Mouse (Mus musculus): ENCODE results near the gene Iffo2. TPM values are rescaled to one million over a fixed set of nuclear protein-coding genes. Genes with fewer than 3 reads are reported as not detected.

The Iffo2 gene
- total and polyA plus RNA-seq, 3 experiments, result 0.38 to 3.0 (median 0.60) TPM

DNA sequence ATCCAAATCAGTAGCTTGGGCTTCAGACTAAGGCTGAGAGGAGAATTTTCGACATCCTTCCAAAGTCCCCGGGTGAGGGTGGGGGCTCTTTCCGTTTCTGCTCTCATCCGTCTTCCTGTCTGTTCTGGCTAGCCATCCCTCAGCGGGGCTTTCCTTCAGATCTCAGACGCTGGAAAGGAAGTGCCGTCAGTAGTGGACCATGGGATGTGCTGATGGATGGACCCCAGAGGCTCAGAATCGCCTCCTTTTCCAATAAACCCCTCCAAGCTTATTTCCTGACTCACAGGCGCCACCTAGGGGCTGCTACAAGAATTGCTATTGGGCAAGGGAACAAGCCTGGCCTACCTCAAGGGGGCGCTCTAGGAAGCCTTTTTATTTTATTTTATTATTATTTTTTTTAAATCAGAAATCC is 81.2 kb downstream of the Iffo2 start:
- peaks cover 6% of the 10 kb centered on the region for H3K27me3 ChIP-seq (replicated peaks)
- H3K4me2 ChIP-seq (ENCODE audit: insufficient read depth, low read depth, poor library complexity, severe bottlenecking), result peak overlapping the region; percentile 51
- no peak overlapping the region for H3K27ac ChIP-seq (ENCODE audit: insufficient read depth, low read depth)
- in situ Hi-C loops (cut with MboI; ENCODE audit: low pct_ligation_motif_present, low pct_unique_long_range_greater_than_20kb, low sequenced_read_pairs), result loop anchor here (5.0 kb wide), 1 partner anchor 34 kb away; no protein-coding TSS in a partner anchor
- H3K9me3 ChIP-seq (replicated peaks; ENCODE audit: low read length), result peaks cover 18% of the 10 kb centered on the region
- peak; percentile 63 for DNase-seq (ENCODE audit: extremely low read depth)
- no peak overlapping the region for H3K9ac ChIP-seq (ENCODE audit: insufficient read depth, low read depth)
- no peaks in the 10 kb centered on the region for H3K36me3 ChIP-seq (replicated peaks in 1 of 2; ENCODE audit: control insufficient read depth in 1 of 2, insufficient read depth in 1 of 2, low read length in 1 of 2)
- no peaks in the 10 kb centered on the region for H3K79me2 ChIP-seq (replicated peaks; ENCODE audit: control insufficient read depth, extremely low read depth, insufficient read depth, poor library complexity, severe bottlenecking)
- H3K4me3 ChIP-seq (replicated peaks in 1 of 3; ENCODE audit: low read depth in 2 of 3, low read length in 2 of 3, poor library complexity in 1 of 3), result no peak overlapping the region
- H3K4me1 ChIP-seq (ENCODE audit: control insufficient read depth in 1 of 2, insufficient read depth in 2 of 2), result peaks cover 2 to 5% of the 10 kb centered on the region in 2 experiments; a peak in 1 of 4 replicates
- dilution Hi-C loops (cut with MboI; ENCODE audit: extremely low pct_ligation_motif_present, extremely low pct_unique_long_range_greater_than_20kb, low sequenced_read_pairs), result no loop called here
- TF ChIP-seq MAZ (IDR thresholded peaks at IDR 0.05; ENCODE audit: low read depth, low read length), result peak; percentile 60; the same call in 1 of the 2 replicates
- no peak for TF ChIP-seq MAFK (IDR thresholded peaks at IDR 0.05; ENCODE audit: insufficient replicate concordance, low read length)
- no peak for TF ChIP-seq POLR2AphosphoS2 (IDR thresholded peaks at IDR 0.05; ENCODE audit: low read depth, low read length)
- TF ChIP-seq UBTF (IDR thresholded peaks at IDR 0.05; ENCODE audit: low read depth, low read length), result no peak
- no peak for TF ChIP-seq RCOR1 (conservative IDR thresholded peaks at IDR 0.05; ENCODE audit: low read depth, low read length)
- peak; percentile 94 to 100 for TF ChIP-seq CTCF (conservative IDR thresholded peaks at IDR 0.05 in 1 of 2, IDR thresholded peaks at IDR 0.05 in 1 of 2; ENCODE audit: low read depth in 2 of 2, low read length in 2 of 2)
- TF ChIP-seq TCF12 (IDR thresholded peaks at IDR 0.05; ENCODE audit: low read depth, low read length), result no peak
- TF ChIP-seq RAD21 (IDR thresholded peaks at IDR 0.05; ENCODE audit: low read depth, low read length), result peak; percentile 78
- TF ChIP-seq ZNF384 (IDR thresholded peaks at IDR 0.05; ENCODE audit: low read depth, low read length), result peak; percentile 58
- TF ChIP-seq SMC3 (IDR thresholded peaks at IDR 0.05; ENCODE audit: low read depth, low read length), result peak; percentile 81
- no peak for TF ChIP-seq ZC3H11A (IDR thresholded peaks at IDR 0.05; ENCODE audit: low read depth, low read length)
- TF ChIP-seq MEF2A (IDR thresholded peaks at IDR 0.05; ENCODE audit: borderline replicate concordance, low read depth, low read length), result no peak
- TF ChIP-seq E2F4 (IDR thresholded peaks at IDR 0.05; ENCODE audit: insufficient replicate concordance, low read depth, low read length), result no peak

DNA sequence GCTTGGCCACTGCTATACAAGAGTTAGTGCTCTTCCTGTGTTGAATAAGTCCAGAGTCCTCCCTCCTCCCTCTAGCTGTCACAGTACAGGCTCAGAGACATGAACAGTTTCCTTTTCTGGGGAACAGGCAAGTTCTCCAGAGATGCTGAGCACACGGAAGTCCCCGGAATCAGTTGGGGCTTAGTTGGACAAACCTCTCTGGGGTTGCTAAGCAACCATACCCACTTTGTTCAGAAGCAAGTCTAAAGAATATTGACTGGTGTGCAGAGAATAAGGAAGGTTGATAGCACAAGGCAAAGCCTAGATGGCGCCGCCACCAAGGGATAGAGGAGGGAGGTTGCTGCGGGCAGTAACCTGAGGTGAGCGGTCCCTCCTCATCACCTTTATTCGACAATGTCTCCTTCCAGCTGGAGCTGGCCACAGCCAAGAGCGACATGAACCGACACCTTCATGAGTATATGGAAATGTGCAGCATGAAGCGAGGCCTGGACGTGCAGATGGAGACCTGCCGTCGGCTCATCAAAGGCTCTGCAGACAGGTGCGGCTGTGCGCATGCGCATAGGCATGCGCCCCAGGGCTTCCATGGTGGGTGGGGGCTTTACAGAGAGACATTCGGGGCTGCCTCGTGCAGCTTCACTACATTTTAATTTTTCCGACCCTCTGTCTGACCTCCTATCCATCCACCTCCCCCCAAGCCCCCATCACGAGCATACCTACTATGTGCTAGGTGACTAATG is 84.3 kb downstream of the Iffo2 start:
- H3K9ac ChIP-seq (ENCODE audit: insufficient read depth, low read depth), result no peak overlapping the region
- no peak overlapping the region for H3K4me3 ChIP-seq (replicated peaks in 1 of 3; ENCODE audit: low read depth in 2 of 3, low read length in 2 of 3, poor library complexity in 1 of 3)
- H3K9me3 ChIP-seq (replicated peaks; ENCODE audit: low read length), result peaks cover 18% of the 10 kb centered on the region
- no peaks in the 10 kb centered on the region for H3K79me2 ChIP-seq (replicated peaks; ENCODE audit: control insufficient read depth, extremely low read depth, insufficient read depth, poor library complexity, severe bottlenecking)
- H3K4me1 ChIP-seq (ENCODE audit: control insufficient read depth in 1 of 2, insufficient read depth in 2 of 2), result peaks cover 6 to 20% of the 10 kb centered on the region in 2 experiments
- in situ Hi-C loops (cut with MboI; ENCODE audit: low pct_ligation_motif_present, low pct_unique_long_range_greater_than_20kb, low sequenced_read_pairs) (loop anchor here (5.0 kb wide), 1 partner anchor 37 kb away; no protein-coding TSS in a partner anchor), dilution Hi-C loops (cut with MboI; ENCODE audit: extremely low pct_ligation_motif_present, extremely low pct_unique_long_range_greater_than_20kb, low sequenced_read_pairs) (no loop called here)
- H3K36me3 ChIP-seq (replicated peaks in 1 of 2; ENCODE audit: control insufficient read depth in 1 of 2, insufficient read depth in 1 of 2, low read length in 1 of 2), result no peaks in the 10 kb centered on the region
- DNase-seq (ENCODE audit: extremely low read depth), result no peak
- TF ChIP-seq JUN (IDR thresholded peaks at IDR 0.05; ENCODE audit: insufficient read depth, low read depth, low read length) (no peak), CTCF (conservative IDR thresholded peaks at IDR 0.05 in 1 of 2, IDR thresholded peaks at IDR 0.05 in 1 of 2; ENCODE audit: low read depth in 2 of 2, low read length in 2 of 2) (0 out of 4 replicates have a peak, but pooled peaks of 1 of the 2 experiments have one; percentile 23), UBTF (IDR thresholded peaks at IDR 0.05; ENCODE audit: low read depth, low read length) (no peak), IRF4 (IDR thresholded peaks at IDR 0.05; ENCODE audit: low read depth, low read length) (no peak), SIN3A (IDR thresholded peaks at IDR 0.05; ENCODE audit: low read length) (no peak), TCF12 (IDR thresholded peaks at IDR 0.05; ENCODE audit: low read depth, low read length) (no peak), GABPA (IDR thresholded peaks at IDR 0.05; ENCODE audit: insufficient replicate concordance, low read depth, low read length) (no peak), MEF2A (IDR thresholded peaks at IDR 0.05; ENCODE audit: borderline replicate concordance, low read depth, low read length) (no peak), JUND (conservative IDR thresholded peaks at IDR 0.05; ENCODE audit: low read depth, low read length) (no peak), USF1 (IDR thresholded peaks at IDR 0.05; ENCODE audit: low read depth, low read length) (no peak), ELF1 (IDR thresholded peaks at IDR 0.05; ENCODE audit: low read depth, low read length) (no peak), POLR2A (IDR thresholded peaks at IDR 0.05; ENCODE audit: low read depth, low read length) (no peak), MAZ (IDR thresholded peaks at IDR 0.05; ENCODE audit: low read depth, low read length) (no peak), ZMIZ1 (IDR thresholded peaks at IDR 0.05; ENCODE audit: low read depth, low read length) (no peak), SMC3 (IDR thresholded peaks at IDR 0.05; ENCODE audit: low read depth, low read length) (no peak), CHD1 (IDR thresholded peaks at IDR 0.05; ENCODE audit: low read depth, low read length) (no peak), USF2 (conservative IDR thresholded peaks at IDR 0.05; ENCODE audit: low read depth, low read length) (no peak), E2F4 (IDR thresholded peaks at IDR 0.05; ENCODE audit: insufficient replicate concordance, low read depth, low read length) (no peak), TBP (conservative IDR thresholded peaks at IDR 0.05; ENCODE audit: low read depth, low read length) (no peak), PAX5 (IDR thresholded peaks at IDR 0.05; ENCODE audit: low read length) (no peak), ZKSCAN1 (IDR thresholded peaks at IDR 0.05; ENCODE audit: borderline replicate concordance, low read depth, low read length) (peak; percentile 31), ZC3H11A (IDR thresholded peaks at IDR 0.05; ENCODE audit: low read depth, low read length) (no peak), NRF1 (IDR thresholded peaks at IDR 0.05; ENCODE audit: low read depth, low read length) (no peak), RAD21 (IDR thresholded peaks at IDR 0.05; ENCODE audit: low read depth, low read length) (peak; percentile 8), ZNF384 (IDR thresholded peaks at IDR 0.05; ENCODE audit: low read depth, low read length) (no peak), EP300 (IDR thresholded peaks at IDR 0.05; ENCODE audit: low read length) (no peak)
- H3K27ac ChIP-seq (ENCODE audit: insufficient read depth, low read depth), result no peak overlapping the region
- H3K27me3 ChIP-seq (replicated peaks), result peaks cover 2% of the 10 kb centered on the region
- no peak overlapping the region for H3K4me2 ChIP-seq (ENCODE audit: insufficient read depth, low read depth, poor library complexity, severe bottlenecking)
